Mouse (Mus musculus): ENCODE measurements around the gene Btk.
A peak's percentile ranks its signal among the peaks of the same experiment; 100 is the strongest.

Btk gene

GRCm38 (mm10) chrX:134582888-134583669 lies at the start of gene Btk:
Btk (minus strand) TSS chrX:134583570.
- no peak for DNase-seq

GRCm38 (mm10) chrX:134632710-134633109 lies 49.3 kb upstream of the Btk start:
- no peak for DNase-seq

- no peak for DNase-seq
Observed at GRCm38 (mm10) chrX:134628200-134628599, 44.8 kb upstream of the Btk start.

- DNase-seq, result no peak
Observed at GRCm38 (mm10) chrX:134623350-134623749, 40.0 kb upstream of the Btk start.

- no peak for DNase-seq
Observed at GRCm38 (mm10) chrX:134621685-134622084, 38.3 kb upstream of the Btk start.

GRCm38 (mm10) chrX:134620254-134620865 lies 37.0 kb upstream of the Btk start:
- DNase-seq, result no peak

- DNase-seq, result no peak
Observed at GRCm38 (mm10) chrX:134619695-134620094, 36.3 kb upstream of the Btk start.

- peak; percentile 17 for DNase-seq
Observed at GRCm38 (mm10) chrX:134614306-134614705, 30.9 kb upstream of the Btk start.

- DNase-seq, result peak; percentile 34
Observed at GRCm38 (mm10) chrX:134612285-134612959, 29.1 kb upstream of the Btk start.

- DNase-seq, result no peak
Observed at GRCm38 (mm10) chrX:134610984-134611383, 27.6 kb upstream of the Btk start.

- peak; percentile 36 for DNase-seq
Observed at GRCm38 (mm10) chrX:134609472-134609871, 26.1 kb upstream of the Btk start.

- no peak for DNase-seq
Observed at GRCm38 (mm10) chrX:134601380-134602120, 18.2 kb upstream of the Btk start.

- DNase-seq, result peak; percentile 97
Observed at GRCm38 (mm10) chrX:134600659-134601379, 17.4 kb upstream of the Btk start, which contains the start of the genes Gla and Hnrnph2. Gla (minus strand) TSS chrX:134601125. Hnrnph2 (plus strand) TSS chrX:134601179.

- no peak for DNase-seq
Observed at GRCm38 (mm10) chrX:134599922-134600565, 16.7 kb upstream of the Btk start.

- no peak for DNase-seq
Observed at GRCm38 (mm10) chrX:134589836-134590235, 6.5 kb upstream of the Btk start.

- no peak for DNase-seq
Observed at GRCm38 (mm10) chrX:134588997-134589396, 5.6 kb upstream of the Btk start.

- no peak for DNase-seq
Observed at GRCm38 (mm10) chrX:134588261-134588660, 4.9 kb upstream of the Btk start.

GRCm38 (mm10) chrX:134586447-134586846 lies 3.1 kb upstream of the Btk start:
- DNase-seq, result no peak

GRCm38 (mm10) chrX:134585103-134586002 lies 2.0 kb upstream of the Btk start, which contains the start of gene Rpl36a:
Rpl36a (plus strand) TSS chrX:134585654.
- DNase-seq, result peak; percentile 93

- no peak for DNase-seq
Observed at GRCm38 (mm10) chrX:134582270-134582669, 1.1 kb downstream of the Btk start.
